Mouse (Mus musculus): Measurements from ENCODE around the gene Cat.
A peak's percentile ranks its signal among the peaks of the same experiment; 100 is the strongest.

Cat gene

GRCm38 (mm10) chr2:103484617-103485401, at the start of gene Cat:
Gene Cat (minus strand): TSS chr2:103485160.
- peak; percentile 94 for DNase-seq

- no peak for DNase-seq
Observed at GRCm38 (mm10) chr2:103525596-103525995, 40.6 kb upstream of the Cat start.

GRCm38 (mm10) chr2:103516472-103516871, 31.5 kb upstream of the Cat start:
- no peak for DNase-seq

GRCm38 (mm10) chr2:103515513-103516180, 30.7 kb upstream of the Cat start:
- DNase-seq, result no peak

GRCm38 (mm10) chr2:103512066-103512795, 27.3 kb upstream of the Cat start:
- DNase-seq, result no peak

GRCm38 (mm10) chr2:103511631-103512030, 26.7 kb upstream of the Cat start:
- no peak for DNase-seq

GRCm38 (mm10) chr2:103511042-103511441, 26.1 kb upstream of the Cat start:
- no peak for DNase-seq

- DNase-seq, result no peak
Observed at GRCm38 (mm10) chr2:103507651-103508050, 22.7 kb upstream of the Cat start.

- DNase-seq, result no peak
Observed at GRCm38 (mm10) chr2:103505956-103506355, 21.0 kb upstream of the Cat start.

GRCm38 (mm10) chr2:103504463-103504862, 19.5 kb upstream of the Cat start:
- no peak for DNase-seq

- no peak for DNase-seq
Observed at GRCm38 (mm10) chr2:103500769-103501168, 15.8 kb upstream of the Cat start.

GRCm38 (mm10) chr2:103495633-103496418, 10.9 kb upstream of the Cat start:
- DNase-seq, result no peak

- DNase-seq, result no peak
Observed at GRCm38 (mm10) chr2:103493827-103494226, 8.9 kb upstream of the Cat start.

GRCm38 (mm10) chr2:103492526-103492925, 7.6 kb upstream of the Cat start:
- no peak for DNase-seq

GRCm38 (mm10) chr2:103483986-103484520, 907 bp downstream of the Cat start:
- no peak for DNase-seq

- DNase-seq, result no peak
Observed at GRCm38 (mm10) chr2:103483289-103483985, 1.5 kb downstream of the Cat start.

GRCm38 (mm10) chr2:103481314-103482231, 3.4 kb downstream of the Cat start:
- no peak for DNase-seq

- no peak for DNase-seq
Observed at GRCm38 (mm10) chr2:103480871-103481270, 4.1 kb downstream of the Cat start.

- DNase-seq, result no peak
Observed at GRCm38 (mm10) chr2:103480240-103480639, 4.7 kb downstream of the Cat start.

GRCm38 (mm10) chr2:103478326-103478725, 6.6 kb downstream of the Cat start:
- no peak for DNase-seq

GRCm38 (mm10) chr2:103477456-103477855, 7.5 kb downstream of the Cat start:
- no peak for DNase-seq
